Mouse (Mus musculus) ovary, postnatal 14 days (tissue): ENCODE results near the gene Psip1.

Source experiments
- DNase-seq: peaks from one replicate; pipeline ENCODE4 v3.0.0; 2022; ENCODE audit warnings: low spot score

Gene Psip1

GRCm38 (mm10) chr4:83417160-83417819, 69.0 kb downstream of the Psip1 start, which contains the start of gene Snapc3:
Gene Snapc3, plus strand, starts transcription at chr4:83417724.
- DNase-seq: peak; percentile 92

DNA sequence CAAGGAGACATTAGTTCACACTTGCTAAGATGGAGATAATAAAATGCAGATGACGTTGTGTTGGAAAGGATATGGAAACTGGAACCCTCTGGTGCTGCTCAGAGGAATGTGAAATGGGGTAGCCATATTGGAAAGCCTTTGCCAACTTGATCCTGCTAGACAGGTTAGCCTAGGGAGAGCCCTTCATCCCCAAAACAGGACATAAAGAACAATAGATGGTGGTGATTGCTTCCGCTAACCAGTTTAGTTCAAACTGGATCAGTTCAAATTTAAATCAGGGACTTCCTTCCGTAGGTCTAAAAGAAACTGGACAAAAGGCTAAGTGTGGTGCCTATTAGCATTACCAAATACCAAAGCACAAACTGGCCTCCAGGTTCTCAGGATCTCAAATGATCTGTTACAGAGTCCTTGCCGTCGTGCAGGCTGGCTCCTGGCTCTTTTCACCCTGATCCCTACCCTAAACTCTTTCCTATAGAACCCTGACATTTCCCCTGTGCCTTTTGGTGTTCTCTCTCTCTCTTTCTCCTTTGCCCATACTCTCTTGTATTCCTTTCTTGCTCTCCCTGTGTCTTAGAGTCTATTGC, 71.9 kb downstream of the Psip1 start:
- no peak for DNase-seq

GRCm38 (mm10) chr4:83412060-83412459, 74.2 kb downstream of the Psip1 start:
- DNase-seq: no peak

DNA sequence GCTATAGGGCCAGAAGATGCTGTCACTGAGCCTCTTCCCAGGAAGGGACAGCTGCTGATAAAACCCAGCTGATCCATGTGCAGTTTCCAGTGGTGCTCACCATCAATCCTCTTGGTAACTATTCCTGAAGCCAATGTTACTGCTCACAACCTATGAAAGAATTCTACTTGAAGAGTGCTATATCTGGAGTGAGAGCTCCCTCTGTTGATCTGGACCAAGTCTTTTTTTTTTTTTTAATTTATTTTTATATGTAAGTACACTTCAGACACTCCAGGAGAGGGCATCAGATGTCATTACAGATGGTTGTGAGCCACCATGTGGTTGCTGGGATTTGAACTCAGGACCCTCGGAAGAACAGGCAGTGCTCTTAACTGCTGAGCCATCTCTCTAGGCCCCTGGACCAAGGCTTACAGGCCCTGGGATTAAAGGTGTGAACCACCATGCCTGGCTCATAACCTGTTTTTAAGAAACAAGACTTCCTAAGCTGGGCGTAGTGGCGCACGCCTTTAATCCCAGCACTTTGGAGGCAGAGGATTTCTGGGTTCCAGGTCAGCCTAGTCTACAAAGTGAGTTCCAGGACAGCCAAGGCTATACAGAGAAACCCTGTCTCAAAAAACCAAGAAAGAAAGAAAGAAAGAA, 76.3 kb downstream of the Psip1 start:
- DNase-seq: no peak

DNA sequence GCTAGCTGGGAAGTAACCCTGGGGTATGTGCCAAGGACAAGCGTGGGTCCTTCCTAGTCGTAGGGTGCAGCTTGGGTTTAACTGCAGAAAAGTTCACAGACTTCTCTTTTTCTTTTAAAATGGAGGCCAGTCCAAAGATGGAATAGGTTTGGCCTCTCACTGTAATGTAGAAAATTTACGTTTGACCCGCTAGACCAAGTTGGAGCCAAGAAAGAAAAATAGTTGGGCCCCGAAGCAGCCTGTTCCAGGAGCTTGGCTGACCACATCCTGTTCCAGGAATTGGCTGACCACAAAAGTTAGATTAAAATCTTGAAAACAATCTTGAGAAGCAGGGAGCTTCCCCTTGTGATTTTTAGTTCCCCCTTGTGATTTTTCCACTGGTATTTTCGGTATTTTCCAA, 78.6 kb downstream of the Psip1 start:
- DNase-seq: no peak
